22 mouse cellular contexts compared by ENCODE assay signal in genomic region chr19:40984536-40984935, GRCm38 (mm10). TPM values are rescaled to one million over a fixed set of nuclear protein-coding genes. Genes with fewer than 3 reads are reported as not detected.
"Had no signal": no experiment of that assay in that cellular context is flagged by ENCODE, and none has a peak within 500 bp of the region (broad histone marks: within the 10 kb centered on the region; RNA-seq: fewer than 3 reads in every experiment).

No protein-coding gene starts in this region.

- H3K4me1 ChIP-seq: limb, embryonic 12.5 days; limb, embryonic 15.5 days; midbrain, embryonic 12.5 days; midbrain, embryonic 15.5 days; neural tube, embryonic 12.5 days; neural tube, embryonic 15.5 days; stomach, embryonic 15.5 days had no signal

- H3K4me2 ChIP-seq: limb, embryonic 12.5 days; limb, embryonic 15.5 days; liver, embryonic 11.5 days; lung, embryonic 14.5 days; midbrain, embryonic 12.5 days; midbrain, embryonic 15.5 days; neural tube, embryonic 12.5 days; neural tube, embryonic 15.5 days; stomach, embryonic 15.5 days had no signal

- ATAC-seq: intestine, postnatal 0 days; liver, postnatal 0 days; lung, postnatal 0 days; midbrain, embryonic 15.5 days had no signal

- H3K36me3 ChIP-seq: limb, embryonic 12.5 days; limb, embryonic 15.5 days; midbrain, embryonic 12.5 days; midbrain, embryonic 15.5 days; neural tube, embryonic 12.5 days; neural tube, embryonic 15.5 days; stomach, embryonic 15.5 days had no signal

- H3K27me3 ChIP-seq: limb, embryonic 12.5 days; limb, embryonic 15.5 days; midbrain, embryonic 12.5 days; midbrain, embryonic 15.5 days; neural tube, embryonic 12.5 days; neural tube, embryonic 15.5 days; stomach, embryonic 15.5 days had no signal

- H3K4me3 ChIP-seq: limb, embryonic 12.5 days; limb, embryonic 15.5 days; midbrain, embryonic 12.5 days; midbrain, embryonic 15.5 days; neural tube, embryonic 12.5 days; neural tube, embryonic 15.5 days; stomach, embryonic 15.5 days had no signal

- DNase-seq: kidney, adult 2 months; kidney, postnatal 25 days; layer of hippocampus, postnatal 36 days; left cerebral cortex, postnatal 4 days; liver, postnatal 0 days; lung, embryonic 14.5 days; spleen, adult 18-20 months; thymus, postnatal 25 days had no signal

- H3K9me3 ChIP-seq: limb, embryonic 12.5 days; limb, embryonic 15.5 days; midbrain, embryonic 12.5 days; midbrain, embryonic 15.5 days; neural tube, embryonic 12.5 days; neural tube, embryonic 15.5 days; stomach, embryonic 15.5 days had no signal

- H3K27ac ChIP-seq: kidney, postnatal 0 days; limb, embryonic 12.5 days; limb, embryonic 15.5 days; liver, embryonic 14.5 days; macrophage; midbrain, embryonic 12.5 days; midbrain, embryonic 15.5 days; neural tube, embryonic 12.5 days; neural tube, embryonic 15.5 days; stomach, embryonic 15.5 days had no signal

- H3K9ac ChIP-seq: limb, embryonic 12.5 days; limb, embryonic 15.5 days; liver, embryonic 14.5 days; liver, postnatal 0 days; lung, embryonic 14.5 days; midbrain, embryonic 12.5 days; midbrain, embryonic 15.5 days; neural tube, embryonic 12.5 days; neural tube, embryonic 15.5 days; stomach, embryonic 15.5 days had no signal

RNA-seq across cellular contexts. Expression of gene Dntt, which starts 44.5 kb away (rescaled TPM):
- total RNA-seq: layer of hippocampus, postnatal 36 days had no signal
- polyA plus RNA-seq: intestine, embryonic 14.5 days; intestine, postnatal 0 days; limb, embryonic 12.5 days; limb, embryonic 15.5 days; liver, embryonic 11.5 days; lung, postnatal 0 days had no signal
